Mouse (Mus musculus): ENCODE results near the gene Polr1d. TPM values are rescaled to one million over a fixed set of nuclear protein-coding genes. Genes with fewer than 3 reads are reported as not detected.

The Polr1d gene
- polyA plus RNA-seq, 1 experiment from 2014 or later: 151 TPM

DNA sequence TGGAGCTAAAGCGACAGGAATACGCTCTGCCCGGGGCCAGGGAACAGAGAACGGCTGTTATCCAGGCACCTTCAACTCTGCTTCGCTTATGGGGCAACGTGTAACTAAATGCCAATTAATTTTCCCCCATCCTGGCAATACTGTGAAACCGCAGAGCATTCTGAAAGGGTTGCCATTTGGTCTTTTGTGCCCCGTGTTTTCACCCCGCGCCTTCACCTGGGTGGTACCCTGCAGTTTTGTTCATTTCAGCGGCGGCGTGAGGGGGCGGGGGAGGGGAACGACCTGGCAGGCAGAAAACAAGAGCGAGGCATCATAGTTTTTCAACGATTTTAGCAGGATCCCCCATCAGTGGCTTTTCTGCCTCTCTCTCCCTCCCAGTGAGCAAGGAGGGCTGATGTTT lies 56.8 kb downstream of the Polr1d start:
- peak overlapping the region; percentile 46 for H3K4me2 ChIP-seq (replicated peaks)
- H3K36me3 ChIP-seq: no peaks in the 10 kb centered on the region
- H3K4me1 ChIP-seq (replicated peaks): no peaks in the 10 kb centered on the region
- H3K27me3 ChIP-seq (replicated peaks): no peaks in the 10 kb centered on the region
- WGBS: 24% methylated on average over 17 of the region's 17 CpGs
- no peak overlapping the region for H3K9ac ChIP-seq
- H3K27ac ChIP-seq: no peak overlapping the region
- no peak for ATAC-seq
- H3K4me3 ChIP-seq (replicated peaks): peak overlapping the region; percentile 15; the same call in 1 of the 2 replicates
- H3K9me3 ChIP-seq: no peaks in the 10 kb centered on the region

DNA sequence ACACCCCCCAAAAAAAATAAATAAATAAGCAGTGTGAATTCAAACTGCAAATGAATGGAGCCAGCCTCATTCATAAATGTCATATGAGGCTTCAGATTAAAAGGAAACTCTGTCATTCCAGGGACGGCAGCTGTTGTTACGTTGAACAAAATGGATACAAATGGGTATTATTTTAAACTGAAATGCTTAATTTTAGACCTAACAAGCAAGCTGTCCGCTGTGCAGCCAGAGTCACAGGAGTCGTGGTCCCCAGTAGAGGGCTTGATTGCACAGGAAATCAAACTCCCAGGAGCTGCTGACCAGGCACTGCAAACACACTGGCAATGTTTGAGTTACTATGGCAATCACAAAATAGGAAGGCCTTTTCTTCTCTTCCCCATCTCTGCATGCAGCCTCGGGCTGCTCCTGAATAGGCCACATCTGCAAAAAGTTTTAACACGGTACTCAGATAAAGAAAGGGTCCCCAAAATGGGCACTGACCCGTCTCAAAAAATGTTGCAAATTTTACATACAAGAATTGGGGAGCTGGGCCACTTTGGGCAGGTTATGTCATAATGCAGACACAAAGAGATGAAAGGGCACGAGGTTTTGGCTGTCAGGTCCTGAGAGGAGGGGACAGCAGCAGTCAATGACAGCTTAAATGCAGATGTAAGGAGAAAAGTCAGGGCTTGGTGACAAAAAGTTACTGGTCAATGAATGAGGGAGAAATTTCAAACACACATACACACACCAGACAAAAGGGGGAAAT lies 57.7 kb downstream of the Polr1d start:
- ATAC-seq: no peak
- H3K36me3 ChIP-seq: no peaks in the 10 kb centered on the region
- 48% methylated on average over 8 of the region's 8 CpGs for WGBS
- H3K9ac ChIP-seq: no peak overlapping the region
- no peak overlapping the region for H3K27ac ChIP-seq
- H3K4me2 ChIP-seq (replicated peaks): no peak overlapping the region
- H3K4me3 ChIP-seq (replicated peaks): no peak overlapping the region
- H3K4me1 ChIP-seq (replicated peaks): no peaks in the 10 kb centered on the region
- no peaks in the 10 kb centered on the region for H3K27me3 ChIP-seq (replicated peaks)
- no peaks in the 10 kb centered on the region for H3K9me3 ChIP-seq

DNA sequence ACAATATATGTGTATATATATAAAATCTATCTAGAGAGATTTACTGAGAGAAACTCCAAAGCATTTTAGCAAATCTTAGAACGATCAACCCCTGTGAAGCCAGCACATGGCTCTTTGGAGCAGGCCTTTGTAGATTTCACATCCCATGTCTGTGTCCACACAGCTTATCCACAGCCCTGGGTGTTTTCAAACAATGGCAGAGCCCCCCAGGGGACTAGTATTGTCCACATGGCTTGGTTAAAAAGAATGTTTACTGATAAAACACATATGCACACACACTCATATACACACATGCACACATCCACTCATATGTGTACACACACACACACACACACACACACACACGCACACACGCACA lies 58.2 kb downstream of the Polr1d start:
- H3K4me2 ChIP-seq (replicated peaks): no peak overlapping the region
- H3K36me3 ChIP-seq: no peaks in the 10 kb centered on the region
- ATAC-seq: no peak
- H3K4me3 ChIP-seq (replicated peaks): no peak overlapping the region
- WGBS: 87% methylated on average over 3 of the region's 3 CpGs
- H3K9me3 ChIP-seq: no peaks in the 10 kb centered on the region
- H3K9ac ChIP-seq: no peak overlapping the region
- no peaks in the 10 kb centered on the region for H3K4me1 ChIP-seq (replicated peaks)
- no peak overlapping the region for H3K27ac ChIP-seq
- no peaks in the 10 kb centered on the region for H3K27me3 ChIP-seq (replicated peaks)

DNA sequence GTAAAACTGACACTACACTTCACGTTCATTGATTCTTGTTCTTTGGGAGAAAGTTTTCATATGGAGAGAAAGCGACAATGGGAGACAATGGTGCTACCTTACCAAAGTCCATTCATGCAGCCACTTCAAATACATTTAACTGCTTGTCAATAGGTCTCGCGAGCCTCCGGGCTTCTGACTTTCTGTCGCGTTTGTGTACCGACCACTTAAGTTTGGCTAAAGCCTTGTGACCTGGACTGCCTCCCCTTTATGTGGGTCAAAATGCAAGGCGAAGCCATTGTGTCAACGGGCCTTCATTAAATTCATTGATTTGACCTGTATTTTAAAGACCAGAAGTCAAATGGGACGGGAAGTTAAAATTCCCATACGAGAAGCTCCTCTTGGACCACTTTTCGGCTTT lies 59.1 kb downstream of the Polr1d start:
- WGBS: 56% methylated on average over 13 of the region's 13 CpGs
- no peak overlapping the region for H3K9ac ChIP-seq

DNA sequence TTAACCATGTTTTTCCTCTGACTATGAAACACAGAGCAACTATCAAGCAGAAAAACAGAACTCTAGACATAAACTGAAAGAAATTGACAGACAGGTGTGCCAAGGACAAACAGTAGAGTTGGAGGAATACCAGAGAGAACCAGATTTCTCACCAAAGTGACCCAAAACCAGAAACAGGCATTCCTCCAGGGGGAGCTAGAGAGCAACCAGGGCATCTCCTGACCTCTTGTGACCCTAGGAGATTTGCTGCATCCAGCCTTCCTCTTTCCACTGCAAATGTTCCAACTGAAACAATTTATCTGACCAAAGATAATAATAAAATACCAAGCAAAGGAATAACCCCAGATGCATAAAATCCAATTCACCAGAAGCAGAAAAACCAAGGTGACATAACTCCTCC lies 70.5 kb downstream of the Polr1d start:
- no peaks in the 10 kb centered on the region for H3K9me3 ChIP-seq
- no peak overlapping the region for H3K4me2 ChIP-seq (replicated peaks)
- no peak overlapping the region for H3K27ac ChIP-seq
- no peak overlapping the region for H3K4me3 ChIP-seq (replicated peaks)
- H3K9ac ChIP-seq: no peak overlapping the region
- no peaks in the 10 kb centered on the region for H3K36me3 ChIP-seq
- no peak for ATAC-seq
- H3K4me1 ChIP-seq (replicated peaks): no peaks in the 10 kb centered on the region
- H3K27me3 ChIP-seq (replicated peaks): no peaks in the 10 kb centered on the region

More for the DNA sequence above, 59.1 kb downstream of the Polr1d start:
- no peak overlapping the region for H3K4me2 ChIP-seq (replicated peaks)
- no peaks in the 10 kb centered on the region for H3K4me1 ChIP-seq (replicated peaks)
- H3K27ac ChIP-seq: no peak overlapping the region
- no peaks in the 10 kb centered on the region for H3K9me3 ChIP-seq
- ATAC-seq: no peak
- no peaks in the 10 kb centered on the region for H3K27me3 ChIP-seq (replicated peaks)
- no peaks in the 10 kb centered on the region for H3K36me3 ChIP-seq
- H3K4me3 ChIP-seq (replicated peaks): no peak overlapping the region

DNA sequence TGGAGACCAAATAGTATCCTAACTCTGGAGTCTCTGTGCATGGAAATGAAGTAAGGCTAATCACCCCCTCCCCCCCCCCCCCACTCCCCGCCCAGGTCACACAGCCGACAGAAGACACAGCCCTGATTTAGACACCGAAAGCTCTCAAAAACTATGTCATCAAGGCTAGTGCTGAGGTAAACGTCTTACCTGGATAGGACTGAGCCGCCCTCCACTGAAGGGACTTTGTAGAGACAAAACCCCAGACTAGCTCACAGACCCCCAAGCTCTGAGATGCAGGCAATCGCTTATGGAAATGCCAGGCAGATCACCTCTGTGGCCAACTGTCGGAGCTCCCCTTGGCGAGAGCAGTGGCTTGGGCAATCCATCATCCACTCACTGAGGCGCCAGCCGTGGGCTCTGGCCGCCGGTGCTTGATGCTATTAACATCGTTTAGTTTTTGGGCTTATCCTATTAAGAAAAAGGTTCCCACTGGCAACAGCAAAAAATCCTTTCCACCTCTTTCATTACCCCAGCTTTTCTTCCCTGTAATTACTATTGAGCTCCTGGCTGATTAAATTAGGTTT lies 78.0 kb downstream of the Polr1d start:
- Histone ChIP-seq H3K4me1 (replicated peaks) (no peaks in the 10 kb centered on the region), H3K36me3 (no peaks in the 10 kb centered on the region), H3K27me3 (replicated peaks) (no peaks in the 10 kb centered on the region), H3K9ac (no peak overlapping the region), H3K4me3 (replicated peaks) (no peak overlapping the region), H3K4me2 (replicated peaks) (no peak overlapping the region), H3K9me3 (no peaks in the 10 kb centered on the region), H3K27ac (no peak overlapping the region)
- no peak for ATAC-seq
- WGBS: 21% methylated on average over 13 of the region's 13 CpGs

DNA sequence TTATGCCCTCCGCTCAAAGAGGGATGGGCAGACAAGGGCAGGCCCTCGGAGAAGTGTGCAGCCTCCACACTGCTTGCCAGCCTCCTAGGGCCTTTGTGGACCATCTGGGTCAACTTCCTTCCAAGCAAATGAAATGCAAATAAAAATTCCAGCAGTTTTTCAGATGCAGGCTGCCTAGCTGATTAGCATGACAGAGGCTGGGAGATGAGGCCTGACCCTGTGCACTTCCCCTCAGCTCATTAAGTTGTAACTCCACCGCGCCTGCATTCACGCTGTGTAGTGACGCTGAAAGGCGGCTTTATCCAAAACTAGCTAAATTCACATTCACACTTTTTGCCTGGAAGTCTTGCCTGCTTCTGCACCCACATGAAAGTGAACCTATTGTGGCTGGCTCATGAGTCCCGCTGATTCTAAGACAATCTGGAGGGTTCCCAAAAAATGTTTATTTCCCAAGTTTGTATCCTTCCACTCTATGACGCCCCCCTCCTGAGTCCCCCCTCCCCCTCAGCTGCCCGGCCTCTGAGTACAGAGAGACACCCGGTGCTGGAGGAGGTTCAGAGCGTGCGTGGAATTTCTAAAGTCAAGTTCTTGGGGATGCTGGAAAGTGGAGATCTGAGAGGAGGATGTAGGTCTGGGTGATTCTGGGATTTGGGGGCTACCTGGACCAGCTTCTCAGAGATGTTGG lies 78.7 kb downstream of the Polr1d start:
- Histone ChIP-seq H3K9me3 (no peaks in the 10 kb centered on the region), H3K27me3 (replicated peaks) (no peaks in the 10 kb centered on the region), H3K4me1 (replicated peaks) (no peaks in the 10 kb centered on the region), H3K27ac (no peak overlapping the region), H3K4me3 (replicated peaks) (no peak overlapping the region), H3K36me3 (no peaks in the 10 kb centered on the region), H3K4me2 (replicated peaks) (no peak overlapping the region), H3K9ac (no peak overlapping the region)
- 25% methylated on average over 13 of the region's 13 CpGs for WGBS
- ATAC-seq: no peak

DNA sequence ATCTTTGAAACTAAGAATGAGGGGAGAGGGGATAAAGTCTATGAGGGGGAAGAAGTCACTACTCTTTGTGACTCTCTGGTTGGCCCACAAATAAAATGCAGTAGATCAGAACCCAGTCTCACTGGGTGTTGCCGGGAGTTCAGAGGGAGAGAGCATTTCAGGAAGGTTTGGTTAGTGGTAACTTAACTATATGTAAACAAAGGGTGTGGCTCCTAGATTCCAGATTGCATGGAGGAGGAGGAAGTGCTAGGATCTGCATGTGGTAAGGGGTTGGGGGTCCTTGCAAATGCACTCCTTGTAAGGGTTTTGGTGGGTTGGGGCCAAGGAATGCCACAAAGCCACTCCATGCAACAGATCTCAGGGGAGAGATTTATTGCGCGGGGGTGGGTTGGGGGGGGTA lies 79.5 kb downstream of the Polr1d start:
- Histone ChIP-seq H3K27ac (no peak overlapping the region), H3K4me1 (replicated peaks) (no peaks in the 10 kb centered on the region), H3K4me3 (replicated peaks) (no peak overlapping the region), H3K27me3 (replicated peaks) (no peaks in the 10 kb centered on the region), H3K9me3 (no peaks in the 10 kb centered on the region), H3K36me3 (no peaks in the 10 kb centered on the region), H3K4me2 (replicated peaks) (no peak overlapping the region), H3K9ac (no peak overlapping the region)
- ATAC-seq: no peak
- 26% methylated on average over 3 of the region's 3 CpGs for WGBS

DNA sequence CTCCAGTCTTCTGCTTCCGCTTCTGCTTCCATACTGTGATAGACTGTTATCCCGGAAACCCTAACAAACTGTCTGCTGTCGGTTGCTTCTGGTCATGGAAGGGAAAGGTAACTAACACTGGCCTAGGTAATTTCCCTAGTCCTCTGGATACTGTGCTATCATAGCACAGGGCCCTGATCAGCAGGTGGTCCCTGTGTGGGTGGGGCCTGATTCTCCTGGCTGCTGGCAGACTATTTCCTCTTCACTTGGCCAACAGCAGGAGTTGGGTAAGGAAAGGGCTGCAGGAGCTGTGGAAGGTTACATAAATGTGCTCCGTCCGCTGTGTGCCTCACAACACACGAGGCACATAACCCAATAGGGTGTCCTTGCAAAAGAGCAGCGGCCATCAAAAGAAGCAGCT lies 80.6 kb downstream of the Polr1d start:
- Histone ChIP-seq H3K4me3 (replicated peaks) (no peak overlapping the region), H3K36me3 (no peaks in the 10 kb centered on the region), H3K9ac (no peak overlapping the region), H3K27me3 (replicated peaks) (no peaks in the 10 kb centered on the region), H3K4me1 (replicated peaks) (no peaks in the 10 kb centered on the region), H3K4me2 (replicated peaks) (no peak overlapping the region), H3K27ac (no peak overlapping the region), H3K9me3 (no peaks in the 10 kb centered on the region)
- no peak for ATAC-seq
- 74% methylated on average over 7 of the region's 7 CpGs for WGBS

DNA sequence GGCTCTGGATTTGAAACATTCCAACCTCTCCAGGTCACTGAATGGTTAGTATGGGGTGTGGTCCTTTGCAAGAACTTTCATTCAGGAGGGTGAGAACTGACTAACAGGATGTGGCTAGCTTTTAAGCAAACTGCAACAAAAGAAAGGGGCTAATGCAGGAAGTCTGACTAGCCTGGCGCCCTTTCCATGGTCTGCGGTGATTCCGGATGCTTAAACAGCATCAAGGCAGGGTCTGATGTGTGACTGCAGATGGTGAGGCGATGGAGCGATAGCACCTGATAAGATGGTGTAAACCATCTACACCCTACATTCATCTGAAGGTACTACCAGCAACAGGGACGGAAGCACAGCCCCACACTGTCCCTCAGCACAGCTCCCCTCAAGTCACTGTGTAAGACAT lies 82.5 kb downstream of the Polr1d start:
- no peak for ATAC-seq

DNA sequence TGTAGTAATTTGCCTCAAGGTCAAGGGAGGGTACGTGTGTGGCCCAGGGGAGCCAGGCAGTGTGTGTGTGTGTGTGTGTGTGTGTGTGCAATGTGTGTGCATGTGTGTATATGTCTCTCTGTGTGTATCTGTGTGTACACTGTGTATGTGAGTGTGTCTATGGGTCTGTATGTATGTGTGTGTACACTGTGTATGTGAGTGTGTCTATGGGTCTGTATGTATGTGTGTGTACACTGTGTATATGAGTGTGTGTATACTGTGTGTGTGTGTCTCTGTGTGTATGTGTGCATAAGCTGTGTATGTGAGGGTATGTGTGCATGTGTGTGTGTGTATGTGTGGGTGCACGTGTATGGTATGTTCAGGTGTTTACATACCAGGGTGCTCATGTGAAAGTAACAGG lies 82.9 kb downstream of the Polr1d start:
- no peaks in the 10 kb centered on the region for H3K4me1 ChIP-seq (replicated peaks)
- ATAC-seq: no peak
- H3K4me2 ChIP-seq (replicated peaks): no peak overlapping the region
- no peaks in the 10 kb centered on the region for H3K36me3 ChIP-seq
- H3K27ac ChIP-seq: no peak overlapping the region
- H3K4me3 ChIP-seq (replicated peaks): no peak overlapping the region
- H3K9me3 ChIP-seq: no peaks in the 10 kb centered on the region
- no peak overlapping the region for H3K9ac ChIP-seq
- no peaks in the 10 kb centered on the region for H3K27me3 ChIP-seq (replicated peaks)
- WGBS: 81% methylated on average over 2 of the region's 2 CpGs

More for the DNA sequence above, 82.5 kb downstream of the Polr1d start:
- Histone ChIP-seq H3K27me3 (replicated peaks) (no peaks in the 10 kb centered on the region), H3K9me3 (no peaks in the 10 kb centered on the region), H3K4me3 (replicated peaks) (no peak overlapping the region), H3K27ac (no peak overlapping the region), H3K9ac (no peak overlapping the region), H3K4me1 (replicated peaks) (no peaks in the 10 kb centered on the region), H3K4me2 (replicated peaks) (no peak overlapping the region), H3K36me3 (no peaks in the 10 kb centered on the region)
- WGBS: 81% methylated on average over 6 of the region's 6 CpGs

Measured in intestine, embryonic 15.5 days (tissue).